Mouse (Mus musculus) retina, postnatal 7 days (tissue): ENCODE measurements around the gene Qrich2.
"Not testable (repeated sequence)": the region's sequence is repeated elsewhere in the genome, so short reads cannot be mapped to it uniquely, and the experiment has no call there.

Experiments
- DNase-seq: peaks from one replicate; pipeline ENCODE4 v3.0.0-alpha.2; 2012; ENCODE audit warnings: low read depth, low spot score

The Qrich2 gene

GRCm38 (mm10) chr11:116466141-116466540 lies at the start of gene Qrich2:
Gene Qrich2, minus strand, starts transcription at chr11:116466241.
- DNase-seq: no peak

GRCm38 (mm10) chr11:116515330-116516020 lies 49.4 kb upstream of the Qrich2 start:
- no peak for DNase-seq

- no peak for DNase-seq
These were observed 47.5 kb upstream of the Qrich2 start for GRCm38 (mm10) chr11:116513531-116514038.

- no peak for DNase-seq
These were observed 46.9 kb upstream of the Qrich2 start for GRCm38 (mm10) chr11:116512987-116513386.

- no peak for DNase-seq
These were observed 46.1 kb upstream of the Qrich2 start for GRCm38 (mm10) chr11:116512154-116512553.

GRCm38 (mm10) chr11:116511301-116511868 lies 45.3 kb upstream of the Qrich2 start:
- no peak for DNase-seq

GRCm38 (mm10) chr11:116508689-116509088 lies 42.6 kb upstream of the Qrich2 start:
- DNase-seq: no peak

- DNase-seq: no peak
These were observed 40.3 kb upstream of the Qrich2 start for GRCm38 (mm10) chr11:116506151-116506875.

- no peak for DNase-seq
These were observed 39.5 kb upstream of the Qrich2 start for GRCm38 (mm10) chr11:116505573-116505972.

GRCm38 (mm10) chr11:116504516-116504915 lies 38.5 kb upstream of the Qrich2 start:
- DNase-seq: no peak

GRCm38 (mm10) chr11:116501005-116501746 lies 35.1 kb upstream of the Qrich2 start:
- peak; percentile 62 for DNase-seq

- no peak for DNase-seq
These were observed 33.0 kb upstream of the Qrich2 start for GRCm38 (mm10) chr11:116499018-116499417.

GRCm38 (mm10) chr11:116498596-116498995 lies 32.6 kb upstream of the Qrich2 start:
- no peak for DNase-seq

- no peak for DNase-seq
These were observed 31.3 kb upstream of the Qrich2 start for GRCm38 (mm10) chr11:116497313-116497712.

GRCm38 (mm10) chr11:116494474-116495174 lies 28.6 kb upstream of the Qrich2 start:
- peak; percentile 45 for DNase-seq

GRCm38 (mm10) chr11:116493795-116494252 lies 27.8 kb upstream of the Qrich2 start, which contains the start of gene Prpsap1:
Gene Prpsap1, minus strand, starts transcription at chr11:116494202.
- no peak for DNase-seq

- no peak for DNase-seq
These were observed 27.1 kb upstream of the Qrich2 start for GRCm38 (mm10) chr11:116493191-116493590.

- DNase-seq: not testable (repeated sequence)
These were observed 26.5 kb upstream of the Qrich2 start for GRCm38 (mm10) chr11:116492507-116492906.

GRCm38 (mm10) chr11:116491338-116491737 lies 25.3 kb upstream of the Qrich2 start:
- DNase-seq: no peak

- DNase-seq: peak; percentile 87
These were observed 24.4 kb upstream of the Qrich2 start for GRCm38 (mm10) chr11:116490232-116491107.
